Mouse (Mus musculus) thymus, adult 2 months (tissue): Measurements from ENCODE around the gene Chd3.

Source experiments
- CTCF ChIP-seq: fragments of 200-500 bp; IDR thresholded peaks from 2 replicates; pipeline ENCODE4 v1.5.1; 2012; ENCODE audit warnings: mild to moderate bottlenecking, control low read depth, low read length, moderate library complexity, borderline replicate concordance; ENCODE audit not compliant: control insufficient read depth, poor library complexity, insufficient read depth; ENCODE audit errors: extremely low read depth
- POLR2A ChIP-seq: fragments of 200-500 bp; IDR thresholded peaks from 2 replicates; pipeline ENCODE4 v1.6.1; 2012; ENCODE audit warnings: mild to moderate bottlenecking, low read length, control low read depth, moderate library complexity; ENCODE audit not compliant: control insufficient read depth, poor library complexity, insufficient read depth; ENCODE audit errors: extremely low read depth

- TF ChIP-seq CTCF, result no peak
- TF ChIP-seq POLR2A, result no peak
These were observed 13.4 kb upstream of the Chd3 start for GRCm38 (mm10) chr11:69382478-69383105.
